Mouse (Mus musculus): ENCODE data around the gene Dohh. TPM values are rescaled to one million over a fixed set of nuclear protein-coding genes. Genes with fewer than 3 reads are reported as not detected.

Gene Dohh
- polyA plus RNA-seq, 1 experiment from 2014 or later, result 94.0 TPM

- H3K36me3 ChIP-seq, result peaks cover 30% of the 10 kb centered on the region
- peak overlapping the region; percentile 37; the same call in 1 of the 2 replicates for H3K27ac ChIP-seq (replicated peaks)
- H3K9ac ChIP-seq, result no peak overlapping the region
- no peaks in the 10 kb centered on the region for H3K9me3 ChIP-seq
- H3K27me3 ChIP-seq, result no peaks in the 10 kb centered on the region
- 61% methylated on average over 23 of the region's 23 CpGs for WGBS
- H3K4me2 ChIP-seq, result no peak overlapping the region
- ATAC-seq (ENCODE audit: low FRiP score, low read depth), result peak; percentile 28; the same call in 1 of the 2 replicates
- H3K4me1 ChIP-seq (replicated peaks), result peaks cover 35% of the 10 kb centered on the region
- no peak overlapping the region for H3K4me3 ChIP-seq
Measured at GRCm38 (mm10) chr10:81389801-81390677, 5.8 kb downstream of the Dohh start.

DNA sequence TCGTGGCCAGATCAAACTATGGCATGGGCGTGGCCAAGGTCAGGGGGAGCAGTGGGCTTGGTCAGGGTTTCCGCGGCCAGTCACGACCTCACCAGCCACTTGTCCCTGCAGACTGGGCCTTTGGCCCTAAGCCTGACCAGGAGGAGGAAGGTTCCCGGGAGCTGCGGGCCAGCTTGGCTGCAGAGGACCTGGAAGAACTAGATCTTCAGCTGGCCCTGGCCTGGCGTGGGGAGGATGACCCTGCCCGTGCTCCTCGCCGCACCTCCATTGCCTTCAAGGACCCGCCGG is 6.4 kb downstream of the Dohh start:
- WGBS, result 92% methylated on average over 13 of the region's 13 CpGs
- H3K27ac ChIP-seq (replicated peaks), result no peak overlapping the region
- H3K4me2 ChIP-seq, result no peak overlapping the region
- no peaks in the 10 kb centered on the region for H3K27me3 ChIP-seq
- no peak for ATAC-seq (ENCODE audit: low FRiP score, low read depth)
- no peaks in the 10 kb centered on the region for H3K9me3 ChIP-seq
- no peak overlapping the region for H3K9ac ChIP-seq
- H3K4me1 ChIP-seq (replicated peaks), result peaks cover 29% of the 10 kb centered on the region
- H3K4me3 ChIP-seq, result no peak overlapping the region
- H3K36me3 ChIP-seq, result peaks cover 30% of the 10 kb centered on the region

- peaks cover 15% of the 10 kb centered on the region for H3K36me3 ChIP-seq
- WGBS, result 95% methylated on average over 6 of the region's 6 CpGs
- H3K4me3 ChIP-seq, result no peak overlapping the region
- no peak overlapping the region for H3K9ac ChIP-seq
- no peaks in the 10 kb centered on the region for H3K27me3 ChIP-seq
- H3K4me1 ChIP-seq (replicated peaks), result peaks cover 33% of the 10 kb centered on the region
- no peak overlapping the region for H3K4me2 ChIP-seq
- H3K9me3 ChIP-seq, result no peaks in the 10 kb centered on the region
- ATAC-seq (ENCODE audit: low FRiP score, low read depth), result no peak
- no peak overlapping the region for H3K27ac ChIP-seq (replicated peaks)
Measured at GRCm38 (mm10) chr10:81392270-81392669, 8.0 kb downstream of the Dohh start.

GRCm38 (mm10) chr10:81392781-81393185 is 8.6 kb downstream of the Dohh start, which contains the start of gene Smim24:
TSS of gene Smim24 (plus strand) at chr10:81393051.
- H3K9me3 ChIP-seq, result no peaks in the 10 kb centered on the region
- peaks cover 10% of the 10 kb centered on the region for H3K36me3 ChIP-seq
- H3K4me2 ChIP-seq, result peak within 1 kb of the TSS; percentile 48
- peak within 1 kb of the TSS; percentile 5; the same call in 1 of the 2 replicates for H3K4me3 ChIP-seq
- no peaks in the 10 kb centered on the region for H3K27me3 ChIP-seq
- peaks cover 37% of the 10 kb centered on the region for H3K4me1 ChIP-seq (replicated peaks)
- H3K9ac ChIP-seq, result no peak within 1 kb of the TSS
- no peak for ATAC-seq (ENCODE audit: low FRiP score, low read depth)
- H3K27ac ChIP-seq (replicated peaks), result no peak within 1 kb of the TSS
- WGBS, result 67% methylated on average over 14 of the region's 14 CpGs

DNA sequence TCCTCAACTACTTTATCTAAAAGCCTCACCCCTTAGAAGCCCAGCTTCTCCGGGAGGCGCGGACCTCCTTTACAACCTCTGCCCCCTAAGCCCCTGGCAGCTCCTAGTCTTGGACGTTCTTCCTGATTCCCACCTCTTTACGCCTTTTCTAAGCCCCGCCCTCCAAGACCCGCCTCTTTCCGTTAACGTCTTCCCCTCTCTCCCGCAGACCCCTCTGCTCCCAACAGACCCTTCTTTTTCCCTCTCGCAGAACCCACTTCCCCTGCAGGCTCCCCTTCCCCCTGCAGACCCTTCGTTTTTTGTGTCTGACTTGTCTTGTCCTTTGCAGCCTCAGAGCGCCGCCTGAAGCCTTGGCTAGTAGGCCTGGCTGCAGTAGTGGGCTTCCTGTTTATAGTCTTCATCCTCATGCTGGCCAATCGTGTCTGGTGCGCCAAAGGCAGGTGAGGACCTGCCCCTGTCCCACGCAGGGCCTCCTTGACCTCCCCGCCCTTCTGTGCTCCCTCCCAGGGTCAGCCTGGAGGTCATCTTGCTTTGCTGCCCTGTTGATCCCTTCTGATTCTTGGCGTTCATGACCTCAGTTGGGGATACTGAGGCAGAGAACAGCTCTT is 9.3 kb downstream of the Dohh start:
- H3K27ac ChIP-seq (replicated peaks), result no peak overlapping the region
- no peaks in the 10 kb centered on the region for H3K9me3 ChIP-seq
- H3K9ac ChIP-seq, result no peak overlapping the region
- H3K4me1 ChIP-seq (replicated peaks), result peaks cover 37% of the 10 kb centered on the region
- H3K4me3 ChIP-seq, result peak overlapping the region; percentile 5; the same call in 1 of the 2 replicates
- WGBS, result 9% methylated on average over 19 of the region's 19 CpGs
- ATAC-seq (ENCODE audit: low FRiP score, low read depth), result no peak
- H3K36me3 ChIP-seq, result peaks cover 3% of the 10 kb centered on the region; the same call in 1 of the 2 replicates
- peak overlapping the region; percentile 48 for H3K4me2 ChIP-seq
- no peaks in the 10 kb centered on the region for H3K27me3 ChIP-seq

DNA sequence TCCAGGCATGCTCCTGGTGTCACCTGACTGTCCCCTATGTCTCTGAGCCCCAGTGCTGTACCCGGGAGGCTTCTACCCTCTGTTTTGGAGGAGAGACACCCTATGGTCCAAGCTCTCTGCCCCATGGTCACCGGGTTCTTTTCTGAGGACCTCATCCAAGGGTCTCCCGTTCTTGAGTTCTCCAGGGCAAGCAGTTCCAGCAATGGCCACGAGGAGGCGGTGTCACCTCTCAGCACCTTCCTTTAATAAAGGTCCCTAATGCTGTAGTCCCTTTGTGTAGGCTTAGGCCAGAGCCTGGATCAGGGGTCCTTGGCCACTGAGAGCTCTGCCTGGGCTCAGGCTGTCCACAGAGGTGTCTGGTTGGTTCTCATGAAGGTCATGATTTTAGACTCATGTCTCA is 10.9 kb downstream of the Dohh start:
- Histone ChIP-seq H3K36me3 (no peaks in the 10 kb centered on the region), H3K27me3 (no peaks in the 10 kb centered on the region), H3K4me3 (no peak overlapping the region), H3K9me3 (no peaks in the 10 kb centered on the region), H3K4me1 (replicated peaks) (peaks cover 35% of the 10 kb centered on the region), H3K4me2 (no peak overlapping the region), H3K27ac (replicated peaks) (no peak overlapping the region), H3K9ac (no peak overlapping the region)
- WGBS, result 20% methylated on average over 5 of the region's 5 CpGs
- ATAC-seq (ENCODE audit: low FRiP score, low read depth), result no peak

- Histone ChIP-seq H3K9me3 (no peaks in the 10 kb centered on the region), H3K9ac (no peak overlapping the region), H3K4me3 (no peak overlapping the region), H3K4me1 (replicated peaks) (peaks cover 38% of the 10 kb centered on the region), H3K36me3 (no peaks in the 10 kb centered on the region), H3K27me3 (no peaks in the 10 kb centered on the region), H3K27ac (replicated peaks) (peak overlapping the region; percentile 51; the same call in 1 of the 2 replicates), H3K4me2 (no peak overlapping the region)
- WGBS, result 66% methylated on average over 4 of the region's 4 CpGs
- ATAC-seq (ENCODE audit: low FRiP score, low read depth), result no peak
Measured at GRCm38 (mm10) chr10:81395865-81396264, 11.6 kb downstream of the Dohh start.

DNA sequence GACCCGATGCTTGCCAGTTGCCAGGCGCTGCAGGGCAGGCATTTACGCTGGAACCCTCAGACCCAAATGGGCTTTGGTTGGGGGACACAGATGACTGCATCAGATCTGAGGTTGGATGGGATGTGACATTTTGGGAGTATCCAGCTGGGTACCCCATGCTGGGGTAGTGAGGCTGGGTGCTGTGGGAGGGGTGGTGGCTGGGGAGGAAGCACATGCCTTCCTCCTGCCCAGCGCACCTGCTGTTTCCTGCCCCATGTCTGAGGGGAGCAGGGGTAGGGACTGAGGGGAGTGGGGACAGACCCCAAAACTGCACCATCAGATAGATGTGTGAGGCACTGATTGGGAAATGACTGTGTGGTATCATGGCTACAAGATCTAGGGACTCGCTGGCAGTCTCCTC is 12.5 kb downstream of the Dohh start:
- peak overlapping the region; percentile 51; the same call in 1 of the 2 replicates for H3K27ac ChIP-seq (replicated peaks)
- H3K9me3 ChIP-seq, result no peaks in the 10 kb centered on the region
- 49% methylated on average over 5 of the region's 5 CpGs for WGBS
- H3K36me3 ChIP-seq, result no peaks in the 10 kb centered on the region
- peaks cover 46% of the 10 kb centered on the region for H3K4me1 ChIP-seq (replicated peaks)
- H3K4me2 ChIP-seq, result no peak overlapping the region
- no peak overlapping the region for H3K9ac ChIP-seq
- no peak for ATAC-seq (ENCODE audit: low FRiP score, low read depth)
- H3K4me3 ChIP-seq, result no peak overlapping the region
- H3K27me3 ChIP-seq, result no peaks in the 10 kb centered on the region

GRCm38 (mm10) chr10:81399296-81399695 is 15.1 kb downstream of the Dohh start:
- Histone ChIP-seq H3K9me3 (no peaks in the 10 kb centered on the region), H3K9ac (no peak overlapping the region), H3K27ac (replicated peaks) (no peak overlapping the region), H3K4me1 (replicated peaks) (peaks cover 55% of the 10 kb centered on the region), H3K27me3 (no peaks in the 10 kb centered on the region), H3K36me3 (0 out of 2 replicates have a peak, but pooled peaks cover 3% of the 10 kb centered on the region), H3K4me3 (no peak overlapping the region), H3K4me2 (no peak overlapping the region)
- no peak for ATAC-seq (ENCODE audit: low FRiP score, low read depth)
- WGBS, result 72% methylated on average over 5 of the region's 5 CpGs

GRCm38 (mm10) chr10:81399798-81400308 is 15.6 kb downstream of the Dohh start:
- Histone ChIP-seq H3K36me3 (peaks cover 9% of the 10 kb centered on the region; the same call in 1 of the 2 replicates), H3K9me3 (no peaks in the 10 kb centered on the region), H3K4me3 (0 out of 2 replicates have a peak overlapping the region, but pooled peaks have one; percentile 9), H3K27ac (replicated peaks) (peak overlapping the region; percentile 42; the same call in 1 of the 2 replicates), H3K9ac (no peak overlapping the region), H3K4me1 (replicated peaks) (peaks cover 55% of the 10 kb centered on the region), H3K27me3 (no peaks in the 10 kb centered on the region), H3K4me2 (peak overlapping the region; percentile 30; the same call in 1 of the 2 replicates)
- no peak for ATAC-seq (ENCODE audit: low FRiP score, low read depth)
- WGBS, result 78% methylated on average over 18 of the region's 18 CpGs

- no peak for ATAC-seq (ENCODE audit: low FRiP score, low read depth)
- Histone ChIP-seq H3K9me3 (no peaks in the 10 kb centered on the region), H3K4me2 (peak overlapping the region; percentile 30), H3K27ac (replicated peaks) (peak overlapping the region; percentile 80), H3K27me3 (no peaks in the 10 kb centered on the region), H3K9ac (no peak overlapping the region), H3K36me3 (peaks cover 13% of the 10 kb centered on the region), H3K4me3 (peak overlapping the region; percentile 13; the same call in 1 of the 2 replicates), H3K4me1 (replicated peaks) (peaks cover 55% of the 10 kb centered on the region)
- 38% methylated on average over 21 of the region's 22 CpGs for WGBS
Measured at GRCm38 (mm10) chr10:81400371-81401204, 16.4 kb downstream of the Dohh start.

All from hindbrain, embryonic 15.5 days (tissue).